Mouse (Mus musculus): ENCODE data around the gene Gm17581. TPM values are rescaled to one million over a fixed set of nuclear protein-coding genes. Genes with fewer than 3 reads are reported as not detected.
"Not testable (repeated sequence)": the region's sequence is repeated elsewhere in the genome, so short reads cannot be mapped to it uniquely, and the experiment has no call there.

Gm17581 gene
- polyA plus RNA-seq, 1 experiment from 2014 or later, result not detected

DNA sequence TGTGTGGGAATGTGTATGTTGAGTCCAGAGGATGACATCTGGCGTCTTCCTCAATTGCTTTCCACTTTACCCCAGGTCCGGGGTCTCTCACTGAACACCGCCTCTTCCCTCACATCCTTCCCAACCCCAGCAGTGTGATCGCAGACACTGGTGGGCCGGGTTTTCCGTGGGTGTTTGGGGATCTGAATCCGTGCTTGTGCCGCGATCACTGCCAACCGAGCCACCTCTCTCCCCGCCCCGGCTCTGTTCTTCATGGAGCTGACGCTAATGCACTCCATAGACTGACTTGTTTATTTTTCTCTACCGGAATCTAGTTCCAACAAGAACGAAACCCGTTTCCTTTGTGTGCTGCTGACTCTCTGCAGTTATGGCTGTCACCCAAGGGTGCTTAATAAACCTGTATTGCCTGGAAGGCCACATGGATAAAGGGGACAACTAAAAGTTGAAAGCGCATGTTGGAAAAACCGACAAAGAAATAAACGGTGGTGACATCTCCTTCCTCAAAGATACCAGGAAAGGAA lies 34.2 kb downstream of the Gm17581 start:
- WGBS, result 92% methylated on average over 19 of the region's 19 CpGs
- ATAC-seq, result no peak
- H3K36me3 ChIP-seq (ENCODE audit: control insufficient read depth, insufficient read depth, low read length), result peaks cover 5% of the 10 kb centered on the region

DNA sequence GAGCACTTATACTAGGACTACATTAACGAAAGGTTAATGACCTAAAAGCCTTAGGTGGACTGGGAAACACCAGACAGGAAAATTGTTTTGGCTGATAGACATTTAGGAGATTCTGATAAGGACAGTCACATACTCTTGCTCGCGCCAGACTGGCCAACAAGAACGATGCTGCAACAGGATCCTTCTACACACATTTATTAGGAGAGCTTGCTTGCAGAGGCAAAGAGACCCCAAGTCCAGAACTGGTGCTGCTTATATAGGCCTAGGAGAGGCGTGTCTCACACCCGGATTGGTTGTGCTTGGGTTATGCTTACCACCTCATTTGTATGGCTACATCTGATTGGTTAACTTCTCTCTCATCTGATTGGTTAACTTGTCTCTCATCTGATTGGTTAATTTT lies 37.2 kb downstream of the Gm17581 start:
- H3K4me3 ChIP-seq (ENCODE audit: low read length); H3K9me3 ChIP-seq (ENCODE audit: control insufficient read depth, low read length); H3K27ac ChIP-seq (ENCODE audit: low read depth, low read length); H3K9ac ChIP-seq (ENCODE audit: low read depth, low read length); H3K27me3 ChIP-seq (replicated peaks; ENCODE audit: control insufficient read depth, insufficient read depth, low read length); ATAC-seq; H3K36me3 ChIP-seq (ENCODE audit: control insufficient read depth, insufficient read depth, low read length); H3K4me2 ChIP-seq (ENCODE audit: low read length); H3K4me1 ChIP-seq (ENCODE audit: control insufficient read depth, insufficient read depth, low read depth, low read length): not testable (repeated sequence)
- 94% methylated on average over 6 of the region's 6 CpGs for whole genome bisulfite sequencing

More for the DNA sequence above, 34.2 kb downstream of the Gm17581 start:
- no peak overlapping the region for H3K27ac ChIP-seq (ENCODE audit: low read depth, low read length)
- H3K4me3 ChIP-seq (ENCODE audit: low read length), result no peak overlapping the region
- no peaks in the 10 kb centered on the region for H3K27me3 ChIP-seq (replicated peaks; ENCODE audit: control insufficient read depth, insufficient read depth, low read length)
- H3K9me3 ChIP-seq (ENCODE audit: control insufficient read depth, low read length), result no peaks in the 10 kb centered on the region
- no peak overlapping the region for H3K4me2 ChIP-seq (ENCODE audit: low read length)
- H3K9ac ChIP-seq (ENCODE audit: low read depth, low read length), result no peak overlapping the region
- no peaks in the 10 kb centered on the region for H3K4me1 ChIP-seq (ENCODE audit: control insufficient read depth, insufficient read depth, low read depth, low read length)

DNA sequence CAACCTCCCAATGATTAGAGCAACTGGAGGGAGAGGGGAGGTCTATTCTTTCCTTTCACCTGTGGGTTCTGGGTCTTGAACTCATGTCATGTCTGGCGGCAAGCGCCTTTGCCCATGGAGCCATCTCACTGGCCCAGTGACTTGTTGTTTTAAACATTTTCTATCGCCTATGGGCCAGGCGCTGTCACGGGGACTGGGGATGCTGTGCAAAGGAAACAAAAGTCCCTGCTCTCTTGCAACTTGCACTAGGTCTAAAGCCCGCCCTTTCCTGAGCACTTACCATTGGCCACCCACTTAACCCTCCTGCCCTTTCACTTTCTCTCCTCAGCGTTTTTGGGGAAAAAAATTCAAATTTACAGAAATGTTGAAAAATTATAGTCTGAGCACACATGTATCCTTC lies 38.8 kb downstream of the Gm17581 start:
- WGBS, result 77% methylated on average over 7 of the region's 7 CpGs
- Histone ChIP-seq H3K36me3 (ENCODE audit: control insufficient read depth, insufficient read depth, low read length) (peaks cover 2% of the 10 kb centered on the region; the same call in 1 of the 2 replicates), H3K4me3 (ENCODE audit: low read length) (no peak overlapping the region), H3K27ac (ENCODE audit: low read depth, low read length) (no peak overlapping the region), H3K4me2 (ENCODE audit: low read length) (no peak overlapping the region), H3K9me3 (ENCODE audit: control insufficient read depth, low read length) (no peaks in the 10 kb centered on the region), H3K27me3 (replicated peaks; ENCODE audit: control insufficient read depth, insufficient read depth, low read length) (no peaks in the 10 kb centered on the region), H3K4me1 (ENCODE audit: control insufficient read depth, insufficient read depth, low read depth, low read length) (no peaks in the 10 kb centered on the region), H3K9ac (ENCODE audit: low read depth, low read length) (no peak overlapping the region)
- no peak for ATAC-seq

DNA sequence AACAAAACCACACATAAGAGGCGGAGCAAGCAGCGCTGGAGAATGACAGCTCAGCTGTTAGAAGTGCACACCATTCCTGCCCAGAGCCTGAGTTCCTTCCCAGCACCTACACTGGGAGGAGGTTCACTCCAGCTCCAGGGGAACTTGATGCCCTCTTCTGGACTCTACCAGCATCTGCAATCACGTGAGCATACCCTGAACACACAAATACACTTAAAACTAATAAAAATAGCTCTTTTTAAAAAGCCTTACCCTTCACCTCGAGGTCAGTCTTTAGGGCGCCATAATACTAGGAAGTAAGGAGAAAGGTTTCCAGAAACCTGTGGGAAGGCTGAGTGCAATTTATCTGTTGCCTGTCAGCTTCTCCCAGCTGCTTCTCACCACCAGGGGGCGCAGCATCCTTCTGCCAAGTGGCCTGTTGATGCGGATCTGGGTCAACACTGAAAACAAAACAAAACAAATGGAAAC lies 39.5 kb downstream of the Gm17581 start:
- WGBS, result 16% methylated on average over 7 of the region's 7 CpGs
- Histone ChIP-seq H3K27me3 (replicated peaks; ENCODE audit: control insufficient read depth, insufficient read depth, low read length) (no peaks in the 10 kb centered on the region), H3K9me3 (ENCODE audit: control insufficient read depth, low read length) (no peaks in the 10 kb centered on the region), H3K4me1 (ENCODE audit: control insufficient read depth, insufficient read depth, low read depth, low read length) (peaks cover 2% of the 10 kb centered on the region), H3K36me3 (ENCODE audit: control insufficient read depth, insufficient read depth, low read length) (peaks cover 2% of the 10 kb centered on the region; the same call in 1 of the 2 replicates), H3K4me3 (ENCODE audit: low read length) (no peak overlapping the region), H3K27ac (ENCODE audit: low read depth, low read length) (no peak overlapping the region), H3K9ac (ENCODE audit: low read depth, low read length) (no peak overlapping the region), H3K4me2 (ENCODE audit: low read length) (no peak overlapping the region)
- no peak for ATAC-seq

DNA sequence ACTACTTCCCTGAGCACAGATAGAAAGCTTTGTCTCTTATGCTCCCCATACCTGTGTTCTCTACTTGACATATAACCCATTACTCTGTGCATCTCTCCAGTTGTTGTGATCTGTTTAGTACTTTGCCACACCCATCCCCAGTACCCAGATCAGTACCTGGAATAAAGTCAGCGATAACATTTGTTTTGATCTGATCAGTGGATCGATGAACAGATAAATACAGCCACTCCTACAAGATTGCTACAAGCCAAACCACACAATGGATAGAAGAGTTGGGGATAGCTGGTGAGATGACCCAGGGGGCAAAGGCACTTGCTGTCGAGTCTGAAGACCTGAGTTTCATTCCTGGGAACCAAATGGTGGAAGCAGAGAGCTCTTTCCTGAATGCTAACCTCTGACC lies 40.4 kb downstream of the Gm17581 start:
- H3K4me2 ChIP-seq (ENCODE audit: low read length), result no peak overlapping the region
- 74% methylated on average over 3 of the region's 3 CpGs for WGBS
- H3K36me3 ChIP-seq (ENCODE audit: control insufficient read depth, insufficient read depth, low read length), result no peaks in the 10 kb centered on the region
- no peak overlapping the region for H3K27ac ChIP-seq (ENCODE audit: low read depth, low read length)
- peaks cover 10% of the 10 kb centered on the region for H3K4me1 ChIP-seq (ENCODE audit: control insufficient read depth, insufficient read depth, low read depth, low read length)
- H3K27me3 ChIP-seq (replicated peaks; ENCODE audit: control insufficient read depth, insufficient read depth, low read length), result no peaks in the 10 kb centered on the region
- no peak for ATAC-seq
- H3K4me3 ChIP-seq (ENCODE audit: low read length), result no peak overlapping the region
- no peak overlapping the region for H3K9ac ChIP-seq (ENCODE audit: low read depth, low read length)
- no peaks in the 10 kb centered on the region for H3K9me3 ChIP-seq (ENCODE audit: control insufficient read depth, low read length)

DNA sequence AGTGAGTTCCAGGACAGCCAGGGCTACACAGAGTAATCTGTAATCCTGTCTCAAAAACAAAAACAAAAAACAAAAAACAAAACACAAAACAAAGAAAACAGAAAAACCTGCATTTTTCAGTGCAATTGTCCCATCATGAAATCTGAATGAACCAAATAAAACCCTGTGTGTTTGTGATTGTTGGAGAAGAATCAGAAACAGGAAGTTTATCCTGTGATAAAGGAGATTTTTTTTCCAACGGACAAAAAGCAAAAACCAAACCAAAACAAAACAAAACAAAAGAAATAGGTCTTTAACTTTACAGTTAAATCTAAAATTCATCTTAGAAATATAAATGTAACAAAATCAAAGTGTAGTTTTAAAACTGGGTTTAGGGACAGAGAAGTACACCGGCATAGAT lies 41.1 kb downstream of the Gm17581 start:
- WGBS, result 74% methylated on average over 2 of the region's 2 CpGs
- no peaks in the 10 kb centered on the region for H3K9me3 ChIP-seq (ENCODE audit: control insufficient read depth, low read length)
- ATAC-seq, result no peak
- no peaks in the 10 kb centered on the region for H3K36me3 ChIP-seq (ENCODE audit: control insufficient read depth, insufficient read depth, low read length)
- no peak overlapping the region for H3K27ac ChIP-seq (ENCODE audit: low read depth, low read length)
- peaks cover 16% of the 10 kb centered on the region for H3K4me1 ChIP-seq (ENCODE audit: control insufficient read depth, insufficient read depth, low read depth, low read length)
- H3K4me3 ChIP-seq (ENCODE audit: low read length), result no peak overlapping the region
- no peaks in the 10 kb centered on the region for H3K27me3 ChIP-seq (replicated peaks; ENCODE audit: control insufficient read depth, insufficient read depth, low read length)
- H3K4me2 ChIP-seq (ENCODE audit: low read length), result no peak overlapping the region
- H3K9ac ChIP-seq (ENCODE audit: low read depth, low read length), result no peak overlapping the region

DNA sequence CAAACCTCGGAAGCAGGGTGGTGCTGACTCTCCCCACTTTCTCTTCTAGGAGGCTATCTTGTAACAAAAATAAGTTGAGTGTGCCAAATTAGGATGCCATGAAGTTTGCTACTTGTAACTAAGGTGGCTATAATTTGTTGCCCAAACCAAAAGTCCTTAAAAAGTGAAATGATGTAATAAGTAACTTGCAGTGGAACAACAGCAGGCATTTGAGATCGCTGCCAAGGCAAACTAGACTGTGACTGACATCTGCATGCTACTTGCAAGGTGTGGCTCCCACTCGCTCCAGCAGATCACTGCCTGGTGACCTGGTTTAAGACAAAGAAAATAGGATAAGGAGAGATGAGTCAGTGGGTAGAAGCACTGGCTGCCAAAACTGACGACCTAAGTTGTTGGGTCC lies 42.5 kb downstream of the Gm17581 start:
- Histone ChIP-seq H3K4me3 (ENCODE audit: low read length) (no peak overlapping the region), H3K27me3 (replicated peaks; ENCODE audit: control insufficient read depth, insufficient read depth, low read length) (no peaks in the 10 kb centered on the region), H3K9ac (ENCODE audit: low read depth, low read length) (no peak overlapping the region), H3K27ac (ENCODE audit: low read depth, low read length) (no peak overlapping the region), H3K36me3 (ENCODE audit: control insufficient read depth, insufficient read depth, low read length) (no peaks in the 10 kb centered on the region), H3K4me2 (ENCODE audit: low read length) (no peak overlapping the region), H3K4me1 (ENCODE audit: control insufficient read depth, insufficient read depth, low read depth, low read length) (peaks cover 21% of the 10 kb centered on the region), H3K9me3 (ENCODE audit: control insufficient read depth, low read length) (no peaks in the 10 kb centered on the region)
- no peak for ATAC-seq
- 85% methylated on average over 4 of the region's 4 CpGs for WGBS

DNA sequence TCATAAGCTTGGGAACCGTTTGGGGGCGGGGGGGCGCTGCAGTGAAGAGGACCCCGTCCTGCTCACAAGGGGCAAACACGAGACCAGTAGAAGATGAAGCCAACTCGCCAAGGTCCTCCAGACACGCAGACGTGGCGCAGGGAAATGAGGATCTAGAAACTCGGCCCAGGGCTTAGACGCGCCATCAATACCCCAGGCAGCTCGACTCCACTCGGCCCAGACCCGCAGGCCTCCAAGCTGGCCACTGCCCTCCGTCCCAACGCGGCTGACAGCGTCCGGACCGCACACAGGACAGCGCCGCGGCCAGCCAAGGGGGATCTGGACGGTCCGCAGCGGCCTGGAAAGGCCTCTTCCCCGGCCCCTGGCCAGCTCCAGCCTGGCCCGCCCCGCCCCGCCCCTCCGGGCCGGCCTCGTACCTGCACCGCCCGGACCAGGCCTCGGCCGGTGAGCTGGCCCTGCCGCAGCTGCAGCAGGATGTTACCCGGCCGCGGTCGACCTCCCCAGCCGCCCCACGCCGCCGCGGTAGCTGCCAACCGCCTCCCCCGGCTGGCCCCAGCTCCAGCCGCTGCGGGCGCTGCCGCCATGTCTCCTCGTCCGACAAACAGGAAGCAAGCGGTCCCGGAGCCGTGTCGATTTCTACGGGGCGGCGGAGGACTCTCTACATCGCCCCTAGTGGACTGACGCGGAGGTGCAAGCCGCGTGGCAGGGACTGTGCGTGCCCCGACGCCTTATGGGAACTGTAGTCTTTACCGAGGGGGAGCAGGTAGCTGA lies 43.8 kb downstream of the Gm17581 start, which contains the start of gene Trpc4ap:
Gene Trpc4ap (minus strand): TSS at position 662 of the 771 bp plus-strand sequence.
- WGBS, result under 1% methylated on average over 62 of the region's 72 CpGs
- H3K4me1 ChIP-seq (ENCODE audit: control insufficient read depth, insufficient read depth, low read depth, low read length), result peaks cover 21% of the 10 kb centered on the region
- peak within 1 kb of the TSS; percentile 95 for H3K27ac ChIP-seq (ENCODE audit: low read depth, low read length)
- no peaks in the 10 kb centered on the region for H3K36me3 ChIP-seq (ENCODE audit: control insufficient read depth, insufficient read depth, low read length)
- peak within 1 kb of the TSS; percentile 94 for H3K9ac ChIP-seq (ENCODE audit: low read depth, low read length)
- H3K27me3 ChIP-seq (replicated peaks; ENCODE audit: control insufficient read depth, insufficient read depth, low read length), result no peaks in the 10 kb centered on the region
- peak; percentile 97 for ATAC-seq
- H3K9me3 ChIP-seq (ENCODE audit: control insufficient read depth, low read length), result no peaks in the 10 kb centered on the region
- peak within 1 kb of the TSS; percentile 99 for H3K4me3 ChIP-seq (ENCODE audit: low read length)
- H3K4me2 ChIP-seq (ENCODE audit: low read length), result peak within 1 kb of the TSS; percentile 78

DNA sequence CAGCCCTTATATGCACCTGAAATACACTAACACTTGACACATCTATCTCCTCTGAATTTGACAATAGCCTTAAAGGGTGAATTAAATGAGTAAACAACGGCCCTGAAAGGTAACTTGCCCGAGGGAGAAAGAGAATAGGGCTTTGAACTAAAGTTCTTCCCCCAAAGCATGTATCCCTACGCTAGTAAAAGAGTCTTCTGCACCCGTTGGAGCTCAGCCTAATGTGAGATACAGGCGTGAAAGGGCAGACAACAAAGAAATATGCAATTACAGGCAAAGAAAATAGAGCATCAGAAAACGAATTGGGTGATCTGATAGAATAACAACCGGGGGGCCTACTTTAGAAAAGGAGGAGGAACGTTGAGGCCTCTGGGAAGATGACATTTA lies 44.3 kb downstream of the Gm17581 start:
- 4% methylated on average over 8 of the region's 8 CpGs for WGBS
- ATAC-seq, result no peak
- no peaks in the 10 kb centered on the region for H3K9me3 ChIP-seq (ENCODE audit: control insufficient read depth, low read length)
- no peaks in the 10 kb centered on the region for H3K36me3 ChIP-seq (ENCODE audit: control insufficient read depth, insufficient read depth, low read length)
- H3K4me3 ChIP-seq (ENCODE audit: low read length), result peak overlapping the region; percentile 99
- peak overlapping the region; percentile 95 for H3K27ac ChIP-seq (ENCODE audit: low read depth, low read length)
- H3K27me3 ChIP-seq (replicated peaks; ENCODE audit: control insufficient read depth, insufficient read depth, low read length), result no peaks in the 10 kb centered on the region
- H3K9ac ChIP-seq (ENCODE audit: low read depth, low read length), result peak overlapping the region; percentile 94
- peaks cover 21% of the 10 kb centered on the region for H3K4me1 ChIP-seq (ENCODE audit: control insufficient read depth, insufficient read depth, low read depth, low read length)
- peak overlapping the region; percentile 78 for H3K4me2 ChIP-seq (ENCODE audit: low read length)
